Mouse (Mus musculus) heart, adult 2 months (tissue): ENCODE results near the gene Gm20388.

Source experiments
- CTCF ChIP-seq: fragments of 200-600 bp; IDR thresholded peaks from 2 replicates; pipeline ENCODE4 v1.8.1; 2022; ENCODE audit warnings: antibody characterized with exemption, mild to moderate bottlenecking, moderate library complexity
- EP300 ChIP-seq: fragments of 200-500 bp; IDR thresholded peaks from 2 replicates; pipeline ENCODE4 v1.6.1; 2011; ENCODE audit warnings: low read depth, low read length, control low read depth; ENCODE audit not compliant: insufficient read depth
- POLR2A ChIP-seq: fragments of 200-500 bp; IDR thresholded peaks from 2 replicates; pipeline ENCODE4 v1.6.1; 2011; ENCODE audit warnings: mild to moderate bottlenecking, low read depth, low read length, control low read depth; ENCODE audit not compliant: insufficient read depth

DNA sequence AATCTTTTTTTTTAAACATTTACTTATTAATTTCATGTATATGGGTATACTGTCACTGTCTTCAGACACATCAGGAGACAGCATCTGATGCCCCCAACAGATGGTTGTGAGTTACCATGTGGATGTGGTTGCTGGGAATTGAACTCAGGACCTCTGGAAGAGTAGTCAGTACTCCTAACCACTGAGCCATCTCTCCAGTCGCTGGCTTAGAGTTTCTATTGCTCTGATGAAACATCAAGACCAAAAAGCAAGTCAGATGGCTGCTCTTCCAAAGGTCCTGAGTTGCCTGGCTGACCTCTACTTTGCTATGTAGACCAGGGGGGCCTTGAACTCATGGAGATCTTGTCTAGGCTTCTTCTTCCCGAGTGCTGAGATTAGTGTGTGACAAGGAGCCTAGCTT, 3715.1 kb downstream of the Gm20388 start:
- TF ChIP-seq CTCF: no peak
- TF ChIP-seq POLR2A: no peak
- TF ChIP-seq EP300: no peak
